Mouse (Mus musculus): ENCODE measurements around the gene Grid2.

- TF ChIP-seq POLR2A (IDR thresholded peaks at IDR 0.05; ENCODE audit: borderline replicate concordance, low read depth, low read length) (no peak), CTCF (IDR thresholded peaks at IDR 0.05; ENCODE audit: low read depth, low read length) (no peak)
These were observed 990.3 kb downstream of the Grid2 start for GRCm38 (mm10) chr6:64245951-64246350.

Measured in bone marrow macrophage, adult 2 months (primary cell).